Mouse (Mus musculus) lung, embryonic 15.5 days (tissue): ENCODE results near the gene Dop1b. TPM values are rescaled to one million over a fixed set of nuclear protein-coding genes. Genes with fewer than 3 reads are reported as not detected.
"Not testable (repeated sequence)": the region's sequence is repeated elsewhere in the genome, so short reads cannot be mapped to it uniquely, and the experiment has no call there.

Source experiments
- ATAC-seq: fragments of 200-750 bp; cut with Nextera tagmentation; 2 replicates; pipeline ENCODE4 v1.8.0; 2017; ENCODE audit warnings: moderate number of reproducible peaks, borderline replicate concordance; ENCODE audit not compliant: low FRiP score, low TSS enrichment; ENCODE audit errors: extremely low read depth
- H3K27ac ChIP-seq: fragments of 300-500 bp; sonication (generic); 2 replicates; pipeline ENCODE4 v1.5.1; 2015; ENCODE audit warnings: moderate library complexity, mild to moderate bottlenecking, inconsistent platforms
- H3K27me3 ChIP-seq: fragments of 300-500 bp; sonication (generic); 2 replicates; pipeline ENCODE4 v1.6.1; 2015; ENCODE audit warnings: inconsistent platforms
- H3K36me3 ChIP-seq: fragments of 300-500 bp; sonication (generic); 2 replicates; pipeline ENCODE4 v1.6.1; 2015; ENCODE audit warnings: inconsistent platforms
- H3K4me1 ChIP-seq: fragments of 300-500 bp; sonication (generic); 2 replicates; pipeline ENCODE4 v1.6.1; 2015; ENCODE audit warnings: inconsistent platforms
- H3K4me2 ChIP-seq: fragments of 300-500 bp; sonication (generic); 2 replicates; pipeline ENCODE4 v1.6.1; 2015; ENCODE audit warnings: inconsistent platforms, mild to moderate bottlenecking, moderate library complexity
- H3K4me3 ChIP-seq: fragments of 300-500 bp; sonication (generic); 2 replicates; pipeline ENCODE4 v1.5.1; 2015; ENCODE audit warnings: mild to moderate bottlenecking, inconsistent platforms
- H3K9ac ChIP-seq: fragments of 300-500 bp; sonication (generic); 2 replicates; pipeline ENCODE4 v1.6.1; 2015; ENCODE audit warnings: inconsistent platforms
- H3K9me3 ChIP-seq: fragments of 300-500 bp; sonication (generic); 2 replicates; pipeline ENCODE4 v1.6.1; 2016; ENCODE audit warnings: inconsistent platforms
- WGBS: fragments of 180-500 bp; shearing (Covaris S2); methylation state at CpG from one replicate; pipeline ENCODE4 v1.1.7; 2015; 5-methylcytosine and 5-hydroxymethylcytosine counted together
- polyA plus RNA-seq: library from polyadenylated mRNA; unstranded; fragments of >200 nt; fragmentation: Nextera tagmentation; extraction: Ambion mirVana; gene quantifications from 2 replicates; pipeline ENCODE4 v1.2.1, GENCODE M21; 2015

The Dop1b gene
- polyA plus RNA-seq, 1 experiment from 2014 or later, result 16.7 TPM

DNA sequence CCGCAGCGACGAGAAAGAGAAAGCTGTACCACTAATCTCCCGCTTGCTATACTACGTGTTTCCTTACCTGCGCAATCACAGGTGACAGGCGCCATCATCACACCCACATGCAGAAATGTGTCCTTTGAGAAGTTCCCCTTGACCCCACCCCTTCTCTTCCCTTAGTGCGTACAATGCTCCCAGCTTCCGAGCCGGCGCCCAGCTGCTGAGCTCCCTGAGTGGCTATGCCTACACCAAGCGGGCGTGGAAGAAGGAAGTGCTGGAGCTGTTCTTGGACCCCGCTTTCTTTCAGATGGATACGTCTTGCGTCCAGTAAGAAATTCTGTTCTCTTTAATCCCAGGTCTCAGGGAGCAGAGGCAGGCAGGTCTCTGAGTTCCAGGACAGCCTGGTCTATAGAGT, 88.2 kb downstream of the Dop1b start:
- no peak for ATAC-seq
- 92% methylated on average over 16 of the region's 16 CpGs for WGBS
- Histone ChIP-seq H3K4me3 (no peak overlapping the region), H3K36me3 (no peaks in the 10 kb centered on the region), H3K9ac (no peak overlapping the region), H3K27ac (no peak overlapping the region), H3K4me2 (no peak overlapping the region), H3K9me3 (no peaks in the 10 kb centered on the region), H3K27me3 (no peaks in the 10 kb centered on the region), H3K4me1 (peaks cover 21% of the 10 kb centered on the region)

DNA sequence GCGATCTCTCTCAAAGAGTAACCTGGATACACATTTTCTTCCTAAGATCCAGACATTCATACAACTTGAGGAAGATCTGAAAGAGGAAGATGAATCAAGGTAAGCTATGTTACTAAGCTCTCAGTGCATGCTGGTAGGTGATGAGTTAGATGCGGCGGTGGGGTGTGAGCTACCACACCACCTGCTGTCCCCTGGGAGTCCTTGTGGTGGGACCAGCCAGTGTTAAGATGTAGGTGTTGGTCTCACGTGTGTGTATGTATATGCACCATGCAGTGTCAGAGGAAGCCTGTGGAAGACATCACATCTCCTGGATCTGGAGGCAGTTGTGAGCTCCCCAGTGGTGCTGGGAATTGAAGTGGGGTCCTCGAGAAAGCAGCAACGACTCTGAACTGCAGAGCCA, 95.5 kb downstream of the Dop1b start:
- Histone ChIP-seq H3K4me3 (no peak overlapping the region), H3K9ac (no peak overlapping the region), H3K36me3 (peaks cover 8% of the 10 kb centered on the region; the same call in 1 of the 2 replicates), H3K4me2 (no peak overlapping the region), H3K4me1 (peaks cover 25% of the 10 kb centered on the region), H3K27me3 (no peaks in the 10 kb centered on the region), H3K9me3 (no peaks in the 10 kb centered on the region), H3K27ac (no peak overlapping the region)
- WGBS, result 90% methylated on average over 6 of the region's 6 CpGs
- no peak for ATAC-seq

GRCm38 (mm10) chr16:93807961-93808554, 96.4 kb downstream of the Dop1b start:
- Histone ChIP-seq H3K36me3 (peaks cover 8% of the 10 kb centered on the region; the same call in 1 of the 2 replicates), H3K9me3 (no peaks in the 10 kb centered on the region), H3K9ac (no peak overlapping the region), H3K4me3 (no peak overlapping the region), H3K27me3 (no peaks in the 10 kb centered on the region), H3K4me2 (no peak overlapping the region), H3K4me1 (peaks cover 25% of the 10 kb centered on the region), H3K27ac (peak overlapping the region; percentile 78)
- peak; percentile 80 for ATAC-seq
- WGBS, result 15% methylated on average over 8 of the region's 8 CpGs

- H3K9me3 ChIP-seq, result no peaks in the 10 kb centered on the region
- no peaks in the 10 kb centered on the region for H3K27me3 ChIP-seq
- 42% methylated on average over 20 of the region's 20 CpGs for WGBS
- H3K4me1 ChIP-seq, result peaks cover 16% of the 10 kb centered on the region
- H3K4me2 ChIP-seq, result peak overlapping the region; percentile 28
- 0 out of 2 replicates have a peak overlapping the region, but pooled peaks have one; percentile 0 for H3K9ac ChIP-seq
- H3K4me3 ChIP-seq, result no peak overlapping the region
- peak overlapping the region; percentile 86 for H3K27ac ChIP-seq
- peaks cover 6% of the 10 kb centered on the region; the same call in 1 of the 2 replicates for H3K36me3 ChIP-seq
- ATAC-seq, result peak; percentile 81
These were observed 104.4 kb downstream of the Dop1b start for GRCm38 (mm10) chr16:93815856-93816736.

GRCm38 (mm10) chr16:93816861-93817260, 105.2 kb downstream of the Dop1b start:
- H3K9ac ChIP-seq, result 0 out of 2 replicates have a peak overlapping the region, but pooled peaks have one; percentile 0
- H3K4me3 ChIP-seq, result no peak overlapping the region
- H3K36me3 ChIP-seq, result no peaks in the 10 kb centered on the region
- H3K27me3 ChIP-seq, result no peaks in the 10 kb centered on the region
- peaks cover 16% of the 10 kb centered on the region for H3K4me1 ChIP-seq
- H3K9me3 ChIP-seq, result no peaks in the 10 kb centered on the region
- H3K27ac ChIP-seq, result peak overlapping the region; percentile 86
- no peak for ATAC-seq
- H3K4me2 ChIP-seq, result no peak overlapping the region
- WGBS, result 65% methylated on average over 7 of the region's 7 CpGs

GRCm38 (mm10) chr16:93817371-93817770, 105.7 kb downstream of the Dop1b start:
- Histone ChIP-seq H3K4me1 (peaks cover 16% of the 10 kb centered on the region), H3K4me3 (no peak overlapping the region), H3K4me2 (no peak overlapping the region), H3K27me3 (no peaks in the 10 kb centered on the region), H3K9me3 (no peaks in the 10 kb centered on the region), H3K27ac (0 out of 2 replicates have a peak overlapping the region, but pooled peaks have one; percentile 86), H3K36me3 (no peaks in the 10 kb centered on the region), H3K9ac (no peak overlapping the region)
- ATAC-seq, result no peak
- 84% methylated on average over 5 of the region's 5 CpGs for WGBS

DNA sequence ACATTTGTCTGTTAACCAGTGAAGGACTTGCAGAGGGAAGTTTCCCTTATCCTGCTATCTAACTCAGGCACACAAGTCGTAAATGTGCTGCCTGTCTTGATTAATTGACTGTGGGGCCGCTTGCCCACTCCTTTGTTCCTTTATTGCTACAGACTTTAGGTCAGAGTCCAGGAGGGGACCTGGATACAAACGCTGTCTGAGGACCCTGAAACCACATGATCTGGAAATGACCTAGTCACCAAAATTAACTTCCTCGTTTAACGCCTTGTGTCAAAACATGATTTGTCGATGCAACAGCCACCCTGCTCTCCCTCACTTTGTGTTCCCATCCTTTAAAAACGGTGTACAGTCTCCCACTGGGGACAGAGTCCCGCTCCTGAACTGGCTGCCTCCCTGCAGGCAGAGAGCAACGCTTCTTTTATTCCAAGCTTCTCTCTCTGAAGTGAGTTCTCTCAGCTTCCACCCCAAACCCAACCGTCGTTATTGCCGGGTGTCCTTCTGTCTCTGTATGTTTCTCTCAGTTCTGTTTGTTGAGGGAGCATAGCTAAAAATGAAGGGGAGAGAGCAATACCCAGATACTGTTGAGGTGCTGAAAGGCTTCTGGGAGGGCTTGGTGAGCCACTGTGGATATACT, 107.1 kb downstream of the Dop1b start:
- Histone ChIP-seq H3K9me3 (no peaks in the 10 kb centered on the region), H3K27me3 (no peaks in the 10 kb centered on the region), H3K9ac (no peak overlapping the region), H3K36me3 (no peaks in the 10 kb centered on the region), H3K4me2 (no peak overlapping the region), H3K4me3 (no peak overlapping the region), H3K27ac (no peak overlapping the region), H3K4me1 (peaks cover 16% of the 10 kb centered on the region)
- WGBS, result 28% methylated on average over 12 of the region's 12 CpGs
- ATAC-seq, result no peak

GRCm38 (mm10) chr16:93819325-93819696, 107.6 kb downstream of the Dop1b start:
- Histone ChIP-seq H3K4me2 (no peak overlapping the region), H3K4me3 (no peak overlapping the region), H3K9ac (no peak overlapping the region), H3K36me3 (no peaks in the 10 kb centered on the region), H3K27me3 (no peaks in the 10 kb centered on the region), H3K4me1 (peaks cover 16% of the 10 kb centered on the region), H3K9me3 (no peaks in the 10 kb centered on the region), H3K27ac (no peak overlapping the region)
- 61% methylated on average over 4 of the region's 4 CpGs for WGBS
- no peak for ATAC-seq

DNA sequence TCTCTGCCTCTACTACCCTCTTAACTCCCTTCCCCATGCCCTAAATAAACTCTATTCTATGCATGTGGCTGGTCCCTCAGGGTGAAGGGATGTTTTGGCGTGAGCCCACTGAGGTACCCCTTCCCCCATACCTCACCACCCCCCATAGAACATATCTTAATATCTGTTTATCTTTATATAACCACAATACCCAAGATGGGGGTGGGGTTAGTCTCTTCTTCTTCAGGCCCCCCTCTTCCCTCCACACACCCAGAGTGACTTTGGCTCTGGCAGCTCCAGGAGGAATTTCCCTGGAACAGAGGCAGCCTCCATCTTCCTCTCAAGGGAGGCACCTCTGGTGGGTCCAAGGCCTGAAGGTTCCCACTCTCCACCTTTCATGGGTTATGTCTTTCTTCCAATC, 108.3 kb downstream of the Dop1b start:
- no peaks in the 10 kb centered on the region for H3K9me3 ChIP-seq
- no peaks in the 10 kb centered on the region for H3K36me3 ChIP-seq
- no peak overlapping the region for H3K4me3 ChIP-seq
- no peak overlapping the region for H3K27ac ChIP-seq
- no peak overlapping the region for H3K9ac ChIP-seq
- no peak for ATAC-seq
- H3K27me3 ChIP-seq, result no peaks in the 10 kb centered on the region
- peaks cover 16% of the 10 kb centered on the region for H3K4me1 ChIP-seq
- WGBS, result 84% methylated on average over 1 of the region's 1 CpGs
- no peak overlapping the region for H3K4me2 ChIP-seq

GRCm38 (mm10) chr16:93821706-93822105, 110.0 kb downstream of the Dop1b start:
- peaks cover 4% of the 10 kb centered on the region for H3K4me1 ChIP-seq
- WGBS, result 93% methylated on average over 3 of the region's 3 CpGs
- no peaks in the 10 kb centered on the region for H3K36me3 ChIP-seq
- no peak overlapping the region for H3K4me2 ChIP-seq
- H3K27me3 ChIP-seq, result no peaks in the 10 kb centered on the region
- no peak overlapping the region for H3K9ac ChIP-seq
- H3K27ac ChIP-seq, result no peak overlapping the region
- H3K9me3 ChIP-seq, result no peaks in the 10 kb centered on the region
- H3K4me3 ChIP-seq, result no peak overlapping the region
- no peak for ATAC-seq

DNA sequence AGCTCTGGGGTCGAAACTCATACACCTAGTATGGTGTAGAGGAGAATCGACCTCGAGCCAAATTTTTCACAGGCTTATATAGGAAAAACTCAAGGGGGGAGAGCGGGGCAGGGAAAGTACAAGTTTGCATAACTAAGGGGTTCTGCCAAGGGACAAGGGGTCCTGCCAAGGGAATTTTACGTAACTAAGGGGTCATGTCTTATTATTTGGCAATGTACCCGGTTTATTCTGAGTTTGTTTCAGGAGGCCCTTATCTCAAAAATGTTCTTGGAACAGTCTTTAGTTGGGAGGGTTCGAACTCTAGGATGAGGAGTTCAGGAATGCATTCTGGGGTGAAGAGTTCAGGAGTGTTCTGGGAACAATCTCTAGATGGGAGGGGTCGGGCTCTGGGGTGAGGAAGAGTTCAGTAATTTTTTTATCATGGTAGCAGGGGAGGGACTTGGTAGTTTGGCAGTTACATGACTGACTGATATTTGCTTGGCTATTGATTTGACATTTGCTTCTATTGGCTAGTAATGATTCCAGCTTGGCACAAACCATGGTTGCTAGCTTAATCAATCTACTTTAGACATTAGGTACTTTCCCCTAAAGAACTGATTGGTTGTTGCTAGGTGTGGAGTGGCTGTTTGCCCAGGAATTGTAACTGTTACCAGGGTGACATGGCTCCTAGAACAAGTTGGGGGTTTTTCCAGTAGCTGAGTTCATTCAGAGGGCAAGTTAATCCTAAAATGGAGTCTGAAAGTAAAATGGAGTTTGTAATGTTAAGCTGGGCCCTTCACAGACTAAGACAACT, 110.9 kb downstream of the Dop1b start:
- H3K4me1 ChIP-seq, H3K36me3 ChIP-seq, H3K27ac ChIP-seq, H3K9ac ChIP-seq, H3K27me3 ChIP-seq, H3K4me2 ChIP-seq, H3K4me3 ChIP-seq, H3K9me3 ChIP-seq, ATAC-seq: not testable (repeated sequence)
- 50% methylated on average over 5 of the region's 8 CpGs for WGBS
